Mouse (Mus musculus) neural tube, postnatal 0 days (tissue): ENCODE measurements around the gene Ccdc142. TPM values are rescaled to one million over a fixed set of nuclear protein-coding genes. Genes with fewer than 3 reads are reported as not detected.

ENCODE experiments used
- microRNA counts: library from miRNA; unstranded; fragments of <30 nt; microRNA quantifications from one replicate; lab custom pipeline; 2015
- microRNA-seq: library from miRNA; unstranded; fragments of <30 nt; microRNA quantifications from one replicate; pipeline ENCODE4, GENCODE M21; 2016
- polyA plus RNA-seq: library from polyadenylated mRNA; unstranded; fragments of >200 nt; fragmentation: Nextera tagmentation; extraction: Ambion mirVana; gene quantifications from 2 replicates; pipeline ENCODE4 v1.2.1, GENCODE M21; 2015

Ccdc142 gene
- 4.3 and 7.1 TPM in 2 replicates for polyA plus RNA-seq

GRCm38 (mm10) chr6:83101316-83101687 is at the start of gene Ccdc142, which contains the start of gene Gm42688:
Gene Ccdc142, plus strand, starts transcription at chr6:83101601.
Gene Gm42688, plus strand, starts transcription at chr6:83101617.

GRCm38 (mm10) chr6:83054074-83054851 is 47.1 kb upstream of the Ccdc142 start, which contains the start of gene Aup1:
Gene Aup1, plus strand, starts transcription at chr6:83054521.

GRCm38 (mm10) chr6:83054871-83055431 is 46.5 kb upstream of the Ccdc142 start, which contains the start of gene Htra2:
Gene Htra2, minus strand, starts transcription at chr6:83055273.

GRCm38 (mm10) chr6:83057790-83058189 is 43.6 kb upstream of the Ccdc142 start, which contains the start of gene Dqx1:
Gene Dqx1, plus strand, starts transcription at chr6:83057844.

GRCm38 (mm10) chr6:83070247-83070310 is 31.3 kb upstream of the Ccdc142 start, which contains the start of gene Tlx2:
Gene Tlx2, minus strand, starts transcription at chr6:83070293.

GRCm38 (mm10) chr6:83077630-83078323 is 23.6 kb upstream of the Ccdc142 start, which contains the start of gene Pcgf1:
Gene Pcgf1, plus strand, starts transcription at chr6:83077869.

GRCm38 (mm10) chr6:83086121-83087035 is 15.0 kb upstream of the Ccdc142 start, which contains the start of gene Lbx2:
Gene Lbx2, plus strand, starts transcription at chr6:83086367.

GRCm38 (mm10) chr6:83108762-83109668 is 7.6 kb downstream of the Ccdc142 start, which contains the start of gene Mrpl53:
Gene Mrpl53, plus strand, starts transcription at chr6:83109040.

GRCm38 (mm10) chr6:83115011-83115671 is 13.7 kb downstream of the Ccdc142 start, which contains the start of gene Mogs:
Gene Mogs, plus strand, starts transcription at chr6:83115496.

GRCm38 (mm10) chr6:83120930-83121862 is 19.8 kb downstream of the Ccdc142 start, which contains the start of gene Wbp1:
Gene Wbp1, minus strand, starts transcription at chr6:83121559.

GRCm38 (mm10) chr6:83125331-83125730 is 23.9 kb downstream of the Ccdc142 start, which contains the start of gene Ino80b:
Gene Ino80b, minus strand, starts transcription at chr6:83125431.

GRCm38 (mm10) chr6:83134951-83135513 is 33.6 kb downstream of the Ccdc142 start, which contains the start of gene Rtkn:
Gene Rtkn, plus strand, starts transcription at chr6:83135463.

GRCm38 (mm10) chr6:83156259-83156684 is 54.9 kb downstream of the Ccdc142 start, which contains the start of the genes Wdr54 and 1700003E16Rik:
Gene Wdr54, minus strand, starts transcription at chr6:83156397.
Gene 1700003E16Rik, plus strand, starts transcription at chr6:83156404.

MicroRNA genes within 50 kb of the gene (microRNA counts, 519-probe panel; counts per million panel counts)
- microRNA mmu-miR-3470a+mmu-miR-3470b (lab: Ali Mortazavi, UCI): 40.5 counts per million

Small RNA genes within 50 kb of the gene (microRNA-seq; reads per million reads assigned to microRNA genes)
- not detected for gene Mir3470a

Other genes with a start within 250 kb of the Ccdc142 start
- 21.0 and 21.4 TPM in 2 replicates for gene Sema4f, start 161.8 kb upstream of the Ccdc142 start, polyA plus RNA-seq
- 0.10 TPM in 1 of 2 replicates, not detected in the other for gene M1ap, start 154.7 kb upstream of the Ccdc142 start, polyA plus RNA-seq
- gene Dok1, start 68.1 kb upstream of the Ccdc142 start, polyA plus RNA-seq: 3.8 and 4.3 TPM in 2 replicates
- gene Loxl3, start 67.4 kb upstream of the Ccdc142 start, polyA plus RNA-seq: 4.6 and 7.2 TPM in 2 replicates
- 144 and 154 TPM in 2 replicates for gene Aup1, start 47.1 kb upstream of the Ccdc142 start, polyA plus RNA-seq
- 89.7 and 95.1 TPM in 2 replicates for gene Htra2, start 46.3 kb upstream of the Ccdc142 start, polyA plus RNA-seq
- gene Dqx1, start 43.8 kb upstream of the Ccdc142 start, polyA plus RNA-seq: 0.19 and 0.33 TPM in 2 replicates
- gene Tlx2, start 31.3 kb upstream of the Ccdc142 start, polyA plus RNA-seq: 1.5 TPM in 1 of 2 replicates, not detected in the other
- 34.3 and 37.8 TPM in 2 replicates for gene Pcgf1, start 23.7 kb upstream of the Ccdc142 start, polyA plus RNA-seq
- gene Lbx2, start 15.2 kb upstream of the Ccdc142 start, polyA plus RNA-seq: not detected in 2 replicates
- gene Gm42688, start within 50 bp of the Ccdc142 start, polyA plus RNA-seq: 4.7 and 5.3 TPM in 2 replicates
- 129 and 139 TPM in 2 replicates for gene Mrpl53, start 7.4 kb downstream of the Ccdc142 start, polyA plus RNA-seq
- 23.1 and 24.7 TPM in 2 replicates for gene Mogs, start 13.9 kb downstream of the Ccdc142 start, polyA plus RNA-seq
- gene Wbp1, start 20.0 kb downstream of the Ccdc142 start, polyA plus RNA-seq: 82.3 and 104 TPM in 2 replicates
- gene Ino80b, start 23.8 kb downstream of the Ccdc142 start, polyA plus RNA-seq: 13.1 and 14.2 TPM in 2 replicates
- 21.9 and 25.3 TPM in 2 replicates for gene Rtkn, start 33.9 kb downstream of the Ccdc142 start, polyA plus RNA-seq
- gene Wdr54, start 54.8 kb downstream of the Ccdc142 start, polyA plus RNA-seq: 22.2 and 23.0 TPM in 2 replicates
- gene 1700003E16Rik, start 54.8 kb downstream of the Ccdc142 start, polyA plus RNA-seq: 13.4 and 14.9 TPM in 2 replicates
- 129 and 141 TPM in 2 replicates for gene Dctn1, start 64.3 kb downstream of the Ccdc142 start, polyA plus RNA-seq
- gene Slc4a5, start 118.2 kb downstream of the Ccdc142 start, polyA plus RNA-seq: 0.19 and 0.31 TPM in 2 replicates
- 29.1 and 30.6 TPM in 2 replicates for gene Mthfd2, start 224.3 kb downstream of the Ccdc142 start, polyA plus RNA-seq
- 16.4 and 16.8 TPM in 2 replicates for gene Mob1a, start 224.4 kb downstream of the Ccdc142 start, polyA plus RNA-seq
- 84.4 and 102 TPM in 2 replicates for gene Bola3, start 247.5 kb downstream of the Ccdc142 start, polyA plus RNA-seq